Mouse (Mus musculus): ENCODE measurements around the gene Ifrd1. TPM values are rescaled to one million over a fixed set of nuclear protein-coding genes. Genes with fewer than 3 reads are reported as not detected.
A peak's percentile ranks its signal among the peaks of the same experiment; 100 is the strongest.

The Ifrd1 gene
- polyA plus RNA-seq, 1 experiment from 2014 or later = 182 TPM

DNA sequence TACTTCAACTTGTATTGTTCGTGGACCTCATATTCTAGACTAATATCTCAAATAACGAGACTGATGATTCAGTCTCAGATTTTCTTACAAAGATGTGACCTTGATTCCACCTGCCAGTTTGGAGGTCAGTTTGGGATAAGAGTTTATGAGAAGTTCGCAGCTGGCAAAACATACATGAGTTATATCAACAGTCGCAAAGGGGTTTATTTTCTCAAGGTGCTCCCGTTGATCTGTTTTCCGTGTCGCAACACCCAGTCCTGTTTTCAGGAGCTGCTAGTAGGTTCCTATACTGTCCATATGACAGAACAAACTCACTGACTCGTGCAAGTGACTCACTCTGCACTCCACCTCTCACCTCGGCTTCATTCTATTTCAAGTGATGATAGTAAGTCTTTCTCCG is 24.6 kb downstream of the Ifrd1 start:
- no peaks in the 10 kb centered on the region for H3K27me3 ChIP-seq (replicated peaks; ENCODE audit: control insufficient read depth, insufficient read depth, low read length)
- peak overlapping the region; percentile 99 for H3K4me3 ChIP-seq (replicated peaks; ENCODE audit: low read length)
- H3K9ac ChIP-seq (replicated peaks; ENCODE audit: low read depth, low read length) = peak overlapping the region; percentile 62
- peak overlapping the region; percentile 76 for H3K27ac ChIP-seq (ENCODE audit: low read length)
- WGBS = 57% methylated on average over 10 of the region's 10 CpGs
- peak overlapping the region; percentile 75 for H3K4me2 ChIP-seq (ENCODE audit: low read length)
- no peaks in the 10 kb centered on the region for H3K9me3 ChIP-seq (ENCODE audit: control insufficient read depth, low read length)
- no peak for ATAC-seq
- peaks cover 20% of the 10 kb centered on the region for H3K4me1 ChIP-seq (replicated peaks; ENCODE audit: control insufficient read depth, insufficient read depth, low read length)
- H3K36me3 ChIP-seq (ENCODE audit: control insufficient read depth, insufficient read depth) = no peaks in the 10 kb centered on the region

DNA sequence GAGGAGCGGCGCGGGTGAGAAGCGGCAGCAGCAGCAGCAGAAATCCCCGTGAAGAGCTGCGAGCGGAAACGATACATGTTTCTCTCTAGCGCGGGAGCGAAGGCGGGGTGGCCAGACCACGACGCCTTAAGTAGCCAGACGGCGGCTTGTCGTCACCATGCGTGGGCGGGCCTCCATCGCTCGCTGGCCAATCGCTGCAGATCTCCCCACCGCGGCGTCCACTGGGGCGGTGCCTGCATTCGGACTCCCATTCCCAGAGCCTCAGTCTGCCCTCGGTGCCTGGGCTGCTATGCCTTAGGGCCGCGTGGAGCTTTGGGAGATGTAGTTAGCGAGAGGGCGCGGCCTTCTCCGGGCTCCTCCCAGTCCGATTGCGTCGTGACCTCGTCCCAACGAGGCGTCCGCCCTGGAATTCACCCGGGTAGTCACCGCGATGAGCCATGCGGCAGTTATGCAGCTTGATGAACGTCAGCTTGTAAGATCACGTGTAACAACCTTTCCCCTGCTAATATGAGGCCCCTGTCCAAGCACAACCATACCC is 25.2 kb downstream of the Ifrd1 start:
- Histone ChIP-seq H3K4me2 (ENCODE audit: low read length) (peak overlapping the region; percentile 75), H3K9ac (replicated peaks; ENCODE audit: low read depth, low read length) (peak overlapping the region; percentile 89), H3K4me3 (replicated peaks; ENCODE audit: low read length) (peak overlapping the region; percentile 99), H3K9me3 (ENCODE audit: control insufficient read depth, low read length) (no peaks in the 10 kb centered on the region), H3K4me1 (replicated peaks; ENCODE audit: control insufficient read depth, insufficient read depth, low read length) (peaks cover 20% of the 10 kb centered on the region), H3K36me3 (ENCODE audit: control insufficient read depth, insufficient read depth) (no peaks in the 10 kb centered on the region), H3K27ac (ENCODE audit: low read length) (peak overlapping the region; percentile 97), H3K27me3 (replicated peaks; ENCODE audit: control insufficient read depth, insufficient read depth, low read length) (no peaks in the 10 kb centered on the region)
- under 1% methylated on average over 47 of the region's 47 CpGs for WGBS
- peak; percentile 99 for ATAC-seq

DNA sequence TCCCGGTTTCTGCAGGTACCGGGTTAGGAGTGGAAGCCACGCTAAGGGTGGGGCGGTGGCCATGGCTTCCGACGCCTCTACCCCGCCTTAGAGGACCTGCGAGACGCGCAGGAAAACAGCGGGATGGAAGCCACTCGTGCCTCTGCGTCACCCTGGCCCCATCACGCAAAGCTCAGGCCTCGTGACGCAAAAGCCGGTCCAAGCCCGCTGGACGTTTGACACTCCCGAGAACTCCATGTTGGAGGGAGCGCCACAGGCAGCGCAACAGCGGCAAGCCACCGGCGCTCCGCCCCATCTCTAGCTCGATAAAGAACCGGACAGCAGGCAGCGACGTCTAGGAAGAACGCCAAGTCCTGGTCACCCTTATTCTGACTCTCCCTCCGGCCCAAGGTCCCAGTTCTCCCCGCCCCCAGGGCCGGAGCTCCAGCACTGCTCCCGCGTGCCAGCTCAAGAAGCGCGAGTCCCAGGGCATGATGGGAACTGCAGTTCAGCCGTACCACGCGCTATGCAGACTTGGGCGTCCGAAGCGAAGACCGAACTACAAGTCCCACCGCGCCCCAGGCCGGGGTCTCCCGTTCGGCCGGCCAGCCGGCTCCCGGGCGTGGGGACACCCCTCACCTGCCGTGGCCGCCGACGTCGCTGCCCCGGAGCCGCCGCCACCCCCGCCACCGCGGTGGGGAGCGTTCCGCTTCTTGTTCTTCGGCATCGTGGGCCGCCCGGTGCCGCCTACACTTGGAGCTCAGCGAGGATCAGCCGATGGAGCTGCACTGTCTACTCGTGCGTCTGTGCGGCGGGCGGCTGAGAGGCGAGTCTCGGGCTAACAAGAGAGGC is 25.8 kb downstream of the Ifrd1 start:
- Histone ChIP-seq H3K9me3 (ENCODE audit: control insufficient read depth, low read length) (no peaks in the 10 kb centered on the region), H3K4me2 (ENCODE audit: low read length) (peak overlapping the region; percentile 58), H3K36me3 (ENCODE audit: control insufficient read depth, insufficient read depth) (no peaks in the 10 kb centered on the region), H3K4me3 (replicated peaks; ENCODE audit: low read length) (peak overlapping the region; percentile 99), H3K9ac (replicated peaks; ENCODE audit: low read depth, low read length) (peak overlapping the region; percentile 89), H3K4me1 (replicated peaks; ENCODE audit: control insufficient read depth, insufficient read depth, low read length) (peaks cover 20% of the 10 kb centered on the region), H3K27ac (ENCODE audit: low read length) (peak overlapping the region; percentile 97), H3K27me3 (replicated peaks; ENCODE audit: control insufficient read depth, insufficient read depth, low read length) (no peaks in the 10 kb centered on the region)
- peak; percentile 94 for ATAC-seq
- under 1% methylated on average over 81 of the region's 81 CpGs for WGBS

DNA sequence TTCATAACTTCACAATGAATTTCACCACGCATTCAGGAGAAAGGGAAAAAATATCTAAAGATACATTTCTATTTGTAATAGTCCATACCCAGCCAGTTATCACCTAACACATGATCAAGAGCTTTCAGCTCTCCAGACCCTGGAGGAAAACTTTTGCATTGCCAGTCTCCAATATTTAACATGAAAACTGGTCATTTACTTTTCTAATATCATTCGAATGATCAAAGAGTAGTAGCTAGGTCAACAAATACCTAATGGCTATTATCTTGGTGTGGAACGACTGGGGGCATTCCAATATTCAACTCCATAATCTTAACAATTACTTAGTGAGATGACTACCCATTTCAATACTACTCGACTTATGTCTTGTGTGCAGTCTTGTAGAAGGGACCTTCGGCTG is 26.7 kb downstream of the Ifrd1 start:
- Histone ChIP-seq H3K4me3 (replicated peaks; ENCODE audit: low read length) (peak overlapping the region; percentile 99), H3K9ac (replicated peaks; ENCODE audit: low read depth, low read length) (peak overlapping the region; percentile 89; the same call in 1 of the 2 replicates), H3K9me3 (ENCODE audit: control insufficient read depth, low read length) (no peaks in the 10 kb centered on the region), H3K27me3 (replicated peaks; ENCODE audit: control insufficient read depth, insufficient read depth, low read length) (no peaks in the 10 kb centered on the region), H3K4me1 (replicated peaks; ENCODE audit: control insufficient read depth, insufficient read depth, low read length) (peaks cover 20% of the 10 kb centered on the region), H3K27ac (ENCODE audit: low read length) (no peak overlapping the region), H3K4me2 (ENCODE audit: low read length) (peak overlapping the region; percentile 58), H3K36me3 (ENCODE audit: control insufficient read depth, insufficient read depth) (peaks cover 3% of the 10 kb centered on the region; the same call in 1 of the 2 replicates)
- ATAC-seq = no peak
- 16% methylated on average over 5 of the region's 5 CpGs for WGBS

DNA sequence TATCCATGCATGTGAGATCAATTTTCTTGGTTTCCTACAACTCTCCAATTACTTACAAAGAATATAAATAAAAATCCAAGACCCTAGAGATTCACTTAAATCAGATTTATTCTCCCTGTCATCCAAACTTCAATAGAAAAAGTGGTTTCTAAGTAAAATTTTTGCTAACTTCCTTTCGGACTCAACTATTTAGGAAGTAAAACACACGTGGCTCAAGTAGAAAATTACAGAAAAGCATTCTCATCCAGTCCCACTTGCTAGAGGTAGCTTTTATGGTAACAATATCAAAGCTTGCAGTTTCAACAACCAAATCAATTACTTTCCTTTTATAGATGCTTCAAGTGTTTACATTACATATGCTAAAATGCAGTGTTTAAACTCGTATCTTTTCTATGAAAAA is 27.4 kb downstream of the Ifrd1 start:
- Histone ChIP-seq H3K9me3 (ENCODE audit: control insufficient read depth, low read length) (no peaks in the 10 kb centered on the region), H3K9ac (replicated peaks; ENCODE audit: low read depth, low read length) (no peak overlapping the region), H3K4me1 (replicated peaks; ENCODE audit: control insufficient read depth, insufficient read depth, low read length) (peaks cover 20% of the 10 kb centered on the region), H3K4me3 (replicated peaks; ENCODE audit: low read length) (no peak overlapping the region; the same call in 1 of the 2 replicates), H3K4me2 (ENCODE audit: low read length) (peak overlapping the region; percentile 58), H3K27ac (ENCODE audit: low read length) (no peak overlapping the region), H3K36me3 (ENCODE audit: control insufficient read depth, insufficient read depth) (peaks cover 3% of the 10 kb centered on the region; the same call in 1 of the 2 replicates), H3K27me3 (replicated peaks; ENCODE audit: control insufficient read depth, insufficient read depth, low read length) (no peaks in the 10 kb centered on the region)
- 23% methylated on average over 3 of the region's 3 CpGs for WGBS
- no peak for ATAC-seq

DNA sequence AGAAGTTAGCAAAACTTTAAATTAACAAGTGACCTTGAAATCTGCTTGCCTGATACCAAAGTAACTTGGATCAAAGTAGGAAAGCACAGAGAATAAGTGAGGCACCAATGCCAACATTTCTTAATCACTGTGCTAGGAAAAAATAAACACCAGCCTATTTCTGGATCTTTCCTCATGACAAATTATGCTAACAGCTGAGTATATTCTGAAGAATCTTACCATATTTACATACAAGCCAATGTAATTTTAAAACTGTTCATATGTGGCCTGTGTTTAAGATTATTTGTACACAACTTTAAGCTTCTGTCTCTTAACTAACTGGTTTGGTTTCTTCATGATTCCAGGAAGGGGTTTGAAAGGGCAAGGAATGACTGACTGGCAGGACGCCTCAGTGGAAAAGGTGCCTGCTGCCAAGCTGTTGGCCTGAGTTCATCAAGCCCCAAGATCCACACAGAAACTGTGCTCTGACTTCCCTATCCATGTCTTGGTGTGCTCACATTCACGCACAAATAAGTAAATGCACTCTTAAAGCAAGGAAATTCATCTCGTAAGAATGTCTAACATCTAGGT is 28.2 kb downstream of the Ifrd1 start:
- no peak for ATAC-seq
- Histone ChIP-seq H3K9me3 (ENCODE audit: control insufficient read depth, low read length) (no peaks in the 10 kb centered on the region), H3K4me2 (ENCODE audit: low read length) (peak overlapping the region; percentile 41), H3K27ac (ENCODE audit: low read length) (no peak overlapping the region), H3K4me1 (replicated peaks; ENCODE audit: control insufficient read depth, insufficient read depth, low read length) (peaks cover 20% of the 10 kb centered on the region), H3K9ac (replicated peaks; ENCODE audit: low read depth, low read length) (no peak overlapping the region), H3K4me3 (replicated peaks; ENCODE audit: low read length) (no peak overlapping the region; the same call in 1 of the 2 replicates), H3K27me3 (replicated peaks; ENCODE audit: control insufficient read depth, insufficient read depth, low read length) (no peaks in the 10 kb centered on the region), H3K36me3 (ENCODE audit: control insufficient read depth, insufficient read depth) (peaks cover 10% of the 10 kb centered on the region)
- 31% methylated on average over 3 of the region's 3 CpGs for WGBS

DNA sequence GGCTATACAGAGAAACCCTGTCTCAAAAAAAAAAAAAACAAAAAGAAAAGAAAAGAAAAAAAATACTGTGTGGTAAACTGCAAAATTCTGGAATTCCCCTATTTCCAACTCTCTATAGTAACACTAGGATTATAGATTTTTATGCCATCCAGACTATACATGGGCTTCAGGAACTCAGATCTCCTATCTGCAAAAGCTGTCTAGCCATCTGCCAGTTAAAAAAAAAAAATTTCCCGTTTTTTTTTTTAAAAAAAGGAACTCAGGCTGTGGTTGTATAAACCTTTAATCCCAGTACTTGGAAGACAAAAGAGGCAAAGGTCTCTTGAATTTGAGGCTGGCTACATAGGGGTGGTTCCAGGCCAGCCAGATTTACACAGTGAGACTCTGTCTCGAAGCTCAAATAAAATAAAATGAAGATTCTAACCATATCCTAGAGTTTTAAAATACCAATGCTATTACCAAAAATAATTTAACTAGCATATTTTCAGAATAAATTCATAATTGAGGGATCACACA is 29.8 kb downstream of the Ifrd1 start:
- 59% methylated on average over 2 of the region's 2 CpGs for WGBS
- H3K4me3 ChIP-seq (replicated peaks; ENCODE audit: low read length) = no peak overlapping the region
- H3K4me2 ChIP-seq (ENCODE audit: low read length) = no peak overlapping the region
- peaks cover 16% of the 10 kb centered on the region for H3K4me1 ChIP-seq (replicated peaks; ENCODE audit: control insufficient read depth, insufficient read depth, low read length)
- H3K27me3 ChIP-seq (replicated peaks; ENCODE audit: control insufficient read depth, insufficient read depth, low read length) = no peaks in the 10 kb centered on the region
- H3K36me3 ChIP-seq (ENCODE audit: control insufficient read depth, insufficient read depth) = peaks cover 15% of the 10 kb centered on the region
- H3K9me3 ChIP-seq (ENCODE audit: control insufficient read depth, low read length) = no peaks in the 10 kb centered on the region
- no peak overlapping the region for H3K27ac ChIP-seq (ENCODE audit: low read length)
- no peak for ATAC-seq
- no peak overlapping the region for H3K9ac ChIP-seq (replicated peaks; ENCODE audit: low read depth, low read length)

DNA sequence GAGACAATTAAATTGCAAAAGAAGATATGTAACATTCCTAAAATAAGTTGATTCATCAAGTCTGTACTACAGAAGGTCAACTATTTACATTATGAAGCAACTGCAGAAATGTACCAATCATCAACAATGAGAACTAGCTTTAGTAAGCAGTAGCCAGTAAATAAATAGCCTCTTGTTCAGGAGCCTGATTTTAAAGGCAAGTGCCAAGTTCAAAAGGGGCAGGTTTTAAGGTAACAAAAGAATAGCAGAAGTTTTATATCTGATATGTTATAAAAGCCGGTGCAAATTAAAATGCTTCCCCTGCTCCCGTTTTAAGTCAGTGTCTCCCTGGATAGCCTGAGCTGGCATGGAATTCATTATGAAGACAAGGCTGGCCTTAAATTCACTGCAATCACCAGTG is 30.5 kb downstream of the Ifrd1 start:
- Histone ChIP-seq H3K36me3 (ENCODE audit: control insufficient read depth, insufficient read depth) (peaks cover 21% of the 10 kb centered on the region), H3K27ac (ENCODE audit: low read length) (no peak overlapping the region), H3K4me3 (replicated peaks; ENCODE audit: low read length) (no peak overlapping the region), H3K9ac (replicated peaks; ENCODE audit: low read depth, low read length) (no peak overlapping the region), H3K9me3 (ENCODE audit: control insufficient read depth, low read length) (no peaks in the 10 kb centered on the region), H3K4me1 (replicated peaks; ENCODE audit: control insufficient read depth, insufficient read depth, low read length) (peaks cover 15% of the 10 kb centered on the region), H3K4me2 (ENCODE audit: low read length) (no peak overlapping the region), H3K27me3 (replicated peaks; ENCODE audit: control insufficient read depth, insufficient read depth, low read length) (no peaks in the 10 kb centered on the region)
- ATAC-seq = no peak
- 85% methylated on average over 2 of the region's 2 CpGs for WGBS

Data from forebrain, embryonic 16.5 days (tissue).